Mouse (Mus musculus) layer of hippocampus, adult 8-10 months (tissue): Measurements from ENCODE around the gene Rap2b. TPM values are rescaled to one million over a fixed set of nuclear protein-coding genes. Genes with fewer than 3 reads are reported as not detected.

Experiments used
- DNase-seq, 2 experiments: peaks; one replicate each; pipeline ENCODE4 v3.0.0; 2022; ENCODE audit warnings: low spot score in 2 of 2
- total RNA-seq, 4 experiments: library from RNA; stranded (reverse); gene quantifications; 2 replicates each; pipeline ENCODE4 v1.2.4; 2022

Gene Rap2b
- total RNA-seq, 4 experiments from 2014 or later: 36.6 to 41.1 (median 39.6) TPM

DNA sequence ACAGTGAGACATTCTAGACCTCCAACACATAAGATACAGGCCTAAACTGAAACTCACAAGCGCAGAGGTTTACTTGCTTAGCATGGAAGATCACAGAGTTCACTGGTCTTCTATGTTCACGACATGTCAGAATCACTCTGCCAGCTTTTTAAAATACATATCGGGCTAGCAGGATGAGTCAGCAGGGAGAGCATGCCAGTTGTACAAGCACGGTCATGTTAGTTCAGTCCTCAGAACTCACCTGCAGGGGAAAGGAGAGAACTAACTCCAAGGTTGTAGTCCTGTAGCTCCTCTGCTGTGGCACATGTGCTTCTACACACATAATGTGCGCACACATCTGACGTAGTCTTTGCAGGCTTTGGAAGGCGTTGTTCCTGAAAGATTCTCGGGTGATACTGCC lies 14.6 kb downstream of the Rap2b start:
- no peak for DNase-seq

DNA sequence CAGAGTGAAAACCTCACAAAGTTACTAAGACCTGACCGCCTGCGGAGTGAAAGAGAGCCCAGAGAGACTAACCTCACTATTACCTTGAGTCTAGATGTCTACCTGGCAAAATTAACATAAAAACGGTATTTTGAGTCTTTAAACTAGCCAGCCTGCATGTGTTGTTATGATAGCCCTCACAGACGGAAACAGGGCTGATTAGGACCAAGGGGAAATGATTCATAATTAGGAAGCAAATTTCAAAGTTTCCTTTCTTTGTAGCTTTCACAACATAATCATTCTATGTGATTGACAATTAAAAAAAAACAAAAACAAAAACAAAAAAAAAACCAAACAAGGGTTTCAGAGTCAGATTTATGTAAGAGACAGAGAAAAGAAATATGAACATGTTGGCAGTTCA lies 24.9 kb downstream of the Rap2b start:
- no peak for DNase-seq

DNA sequence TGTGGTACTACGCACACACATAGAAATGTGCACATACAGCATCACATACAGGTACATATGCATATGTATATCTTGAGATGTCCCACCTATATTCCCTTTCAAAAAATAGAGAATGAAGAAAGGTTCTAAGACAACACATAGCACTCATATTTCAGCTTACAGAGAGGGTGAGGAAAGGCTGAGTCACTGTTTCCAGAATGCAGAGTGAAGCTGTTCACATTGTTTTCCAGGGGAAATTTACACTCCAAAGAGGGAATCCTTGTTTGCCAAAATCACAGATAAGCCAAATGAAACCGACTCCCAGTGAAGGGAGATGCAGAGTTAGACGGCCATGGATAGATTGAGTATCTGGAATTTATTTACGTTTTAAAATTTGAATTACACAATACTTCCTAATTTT lies 30.1 kb downstream of the Rap2b start:
- DNase-seq: no peak

DNA sequence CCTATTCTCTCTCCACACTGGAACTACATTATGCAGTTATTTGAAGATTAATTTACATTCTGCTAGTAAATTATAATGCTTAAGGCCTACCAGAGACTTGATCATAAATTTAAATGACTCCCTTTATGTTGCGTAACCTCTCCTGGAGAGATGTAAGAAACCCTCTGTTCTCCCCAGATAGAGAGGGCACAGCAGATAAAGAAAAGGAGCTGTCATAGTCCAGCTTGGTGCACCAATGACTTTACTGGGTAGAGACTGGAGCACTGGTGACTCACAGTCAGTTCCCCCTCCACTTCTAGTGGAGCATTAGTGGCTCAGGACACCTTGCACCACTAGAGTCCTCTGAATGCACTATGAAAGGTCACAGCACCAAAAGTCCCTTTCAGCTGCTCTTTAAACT lies 31.4 kb downstream of the Rap2b start:
- DNase-seq: no peak

DNA sequence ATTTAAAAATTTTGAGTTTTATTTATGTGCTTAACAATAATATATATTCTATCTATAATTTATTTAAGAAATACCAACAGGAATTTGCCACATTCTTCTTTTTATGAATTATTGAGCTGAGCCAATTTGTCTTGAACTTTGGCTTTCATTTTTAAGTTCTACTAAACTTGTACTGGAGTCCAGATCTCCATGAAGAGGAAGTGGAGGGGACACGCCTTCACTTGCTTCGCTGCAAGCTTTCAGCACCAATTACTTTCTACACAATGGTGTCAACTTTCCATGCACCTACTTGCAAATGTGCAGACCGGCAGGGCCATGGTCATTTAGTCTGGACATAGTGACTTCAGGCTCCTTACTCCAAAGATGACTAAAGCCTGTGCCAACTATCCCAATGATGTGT lies 32.1 kb downstream of the Rap2b start:
- no peak for DNase-seq

DNA sequence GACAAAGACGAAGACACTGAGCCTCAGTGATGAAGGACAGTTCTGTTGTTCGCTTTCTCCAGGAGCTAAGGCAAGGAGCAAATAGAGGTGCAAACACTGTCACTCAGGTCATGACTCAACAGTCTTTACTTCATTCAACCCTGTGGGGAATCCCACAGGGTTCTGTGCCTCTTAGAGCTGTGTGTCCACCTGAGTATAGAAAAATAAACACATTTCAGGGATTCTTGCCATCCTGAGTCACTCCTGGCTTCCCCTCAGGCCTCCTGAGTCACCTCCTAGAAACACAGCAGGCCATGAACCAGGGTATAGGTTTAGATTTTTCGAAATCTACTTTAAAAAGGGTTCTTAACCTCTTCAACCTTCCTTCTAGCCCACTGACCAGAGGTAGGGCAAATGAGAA lies 33.9 kb downstream of the Rap2b start:
- DNase-seq: no peak

DNA sequence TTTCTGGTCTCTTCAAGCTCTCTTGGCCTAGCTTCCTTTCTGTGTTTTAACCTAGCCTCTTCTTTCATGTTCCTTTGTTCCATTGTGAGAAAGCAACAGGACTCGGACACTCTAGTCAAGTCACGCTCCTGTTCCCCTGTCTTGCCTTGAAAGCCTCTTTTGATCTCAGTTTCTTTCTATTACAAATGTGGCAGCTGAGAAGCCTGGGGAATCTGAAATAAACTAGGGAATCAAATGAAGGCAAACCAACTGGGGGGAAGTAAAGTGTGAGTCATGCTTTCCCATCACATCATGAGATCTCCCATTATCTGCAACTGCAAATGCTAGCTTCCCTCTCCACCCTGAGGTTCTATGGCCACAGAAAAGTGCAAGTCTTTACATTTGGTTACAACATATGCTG lies 35.3 kb downstream of the Rap2b start:
- DNase-seq: no peak

DNA sequence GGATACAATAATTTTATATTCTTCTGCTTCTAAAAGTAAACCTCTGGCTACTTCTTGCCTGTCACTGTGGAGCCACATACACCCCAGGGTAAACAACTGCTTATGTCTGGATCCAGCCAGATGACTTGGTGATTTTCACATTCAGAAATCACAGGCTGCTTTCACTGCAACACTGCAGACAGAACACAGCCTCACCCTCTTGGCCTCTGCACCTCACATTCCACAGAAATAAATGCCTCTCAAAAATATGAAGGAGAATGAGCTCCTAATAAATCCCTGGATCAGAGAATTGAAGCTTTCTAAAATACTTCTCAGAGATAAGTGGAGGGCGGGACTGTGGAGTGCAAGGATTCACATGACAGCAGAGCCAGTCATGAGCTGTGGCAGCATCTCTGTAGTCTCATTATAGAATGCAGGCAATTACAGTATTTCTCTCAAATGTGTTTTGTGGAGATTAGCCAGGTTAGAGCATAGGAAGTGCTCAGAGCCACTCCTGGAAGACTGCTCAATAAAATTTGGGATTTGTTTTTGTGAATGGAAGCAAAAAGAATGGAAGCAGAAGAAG lies 39.5 kb downstream of the Rap2b start:
- no peak for DNase-seq

DNA sequence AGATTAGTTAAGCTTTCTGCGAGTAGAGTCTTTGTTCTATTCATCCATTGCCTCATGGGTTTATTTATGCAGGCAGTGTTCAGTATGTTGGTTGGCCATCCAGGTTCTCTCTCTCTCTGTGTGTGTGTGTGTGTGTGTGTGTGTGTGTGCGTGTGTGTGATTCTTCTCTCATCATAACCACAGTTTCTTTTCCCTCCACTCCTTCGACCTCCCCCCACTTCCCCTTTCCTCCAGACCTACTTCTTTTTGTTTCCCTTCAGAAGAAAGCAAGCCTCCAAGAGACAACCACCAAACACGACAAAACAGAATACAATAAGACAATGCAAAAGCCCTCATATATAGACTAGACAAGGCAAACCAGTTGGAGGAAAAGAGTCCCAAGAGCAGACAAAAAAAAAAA lies 45.5 kb downstream of the Rap2b start:
- DNase-seq: no peak

DNA sequence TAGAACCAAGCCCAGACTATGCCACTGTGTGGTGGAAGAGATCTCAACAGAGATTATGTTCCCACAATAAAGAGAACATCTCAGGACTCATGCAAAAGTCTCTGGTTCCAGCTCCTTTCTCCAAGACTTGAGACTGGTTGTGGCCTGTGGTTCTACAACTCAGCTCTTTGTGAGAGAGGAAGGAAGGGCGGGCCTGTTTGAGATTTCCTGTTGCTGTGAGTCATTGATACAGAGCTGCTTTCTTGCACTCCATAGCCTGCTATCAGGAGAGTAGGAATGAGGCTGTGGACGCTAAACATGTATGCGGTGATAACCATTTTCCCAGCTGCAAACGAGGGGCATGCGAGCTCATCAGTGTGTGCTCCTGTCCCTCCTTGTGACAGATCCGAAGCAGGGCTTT lies 48.2 kb downstream of the Rap2b start:
- no peak for DNase-seq

DNA sequence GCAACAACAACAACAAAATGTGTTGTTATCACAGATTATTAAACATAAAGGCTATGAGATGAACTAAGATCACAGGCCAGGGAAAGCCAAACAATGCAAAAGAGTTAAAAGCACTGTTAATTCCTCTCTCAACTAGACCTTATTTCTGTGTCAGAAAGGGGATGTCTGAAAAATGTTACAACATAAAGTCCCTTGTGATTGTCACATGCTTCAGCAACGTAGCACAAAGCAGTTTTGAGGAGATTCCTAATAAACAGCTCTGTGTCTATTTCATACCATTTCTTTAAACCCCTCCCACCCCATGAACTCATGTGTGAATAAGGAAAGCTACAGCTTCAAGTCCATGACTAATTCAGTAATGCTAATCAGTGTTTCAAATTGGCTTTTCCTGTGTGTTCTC lies 54.4 kb downstream of the Rap2b start:
- no peak for DNase-seq

Other genes with a start within 250 kb of the Rap2b start
- gene B430305J03Rik, start 4.3 kb downstream of the Rap2b start, total RNA-seq: 1 to 10 TPM; 2.7 to 3.3 (median 3.2) TPM